Mouse (Mus musculus) small intestine, adult 2 months (tissue): ENCODE results near the gene B4galt5.

ENCODE experiments used
- CTCF ChIP-seq: fragments of 200-500 bp; IDR thresholded peaks from 2 replicates; pipeline ENCODE4 v1.5.1; 2012; ENCODE audit warnings: low read depth, mild to moderate bottlenecking, control low read depth, inconsistent platforms, low read length, moderate library complexity, mixed read lengths; ENCODE audit not compliant: insufficient replicate concordance, insufficient read length; ENCODE audit errors: extremely low read depth
- POLR2A ChIP-seq: fragments of 200-500 bp; IDR thresholded peaks from 2 replicates; pipeline ENCODE4 v1.6.1; 2012; ENCODE audit warnings: low read depth, mild to moderate bottlenecking, control low read depth, inconsistent platforms, low read length, moderate library complexity

- TF ChIP-seq CTCF: no peak
- no peak for TF ChIP-seq POLR2A
Observed at GRCm38 (mm10) chr2:167250736-167251337, 98.1 kb downstream of the B4galt5 start.
